Mouse (Mus musculus) MEL (cell line): Measurements from ENCODE around the gene Ly6f. TPM values are rescaled to one million over a fixed set of nuclear protein-coding genes. Genes with fewer than 3 reads are reported as not detected.

Experiments used
- DNase-seq: peaks from one replicate; pipeline ENCODE4 v3.0.0; 2011; ENCODE audit warnings: low read depth, low spot score
- H3K27ac ChIP-seq: 2 replicates; pipeline ENCODE4 v1.5.1; 2012; ENCODE audit warnings: low read depth, mild to moderate bottlenecking, control low read depth, low read length, moderate library complexity; ENCODE audit not compliant: control insufficient read depth
- H3K27me3 ChIP-seq, 2 experiments: fragments of 150-350 bp in 1 of 2; sonication (generic) in 1 of 2; 2 replicates each; pipeline ENCODE4 v1.6.1; 2012; ENCODE audit warnings: low read length in 2 of 2, mild to moderate bottlenecking in 2 of 2, improper control_type of control experiment in 1 of 2, moderate library complexity in 1 of 2; ENCODE audit not compliant: insufficient read depth in 2 of 2, control insufficient read depth in 1 of 2
- H3K36me3 ChIP-seq, 2 experiments: 2 replicates each; pipeline ENCODE4 v1.6.1; 2012 to 2014; ENCODE audit warnings: low read length in 2 of 2, improper control_type of control experiment in 1 of 2, inconsistent platforms in 1 of 2, mild to moderate bottlenecking in 1 of 2; ENCODE audit not compliant: insufficient read depth in 2 of 2, control insufficient read depth in 1 of 2
- H3K4me1 ChIP-seq, 2 experiments: fragments of 150-350 bp in 1 of 2; sonication (generic) in 1 of 2; 2 replicates each; pipeline ENCODE4 v1.6.1; 2012; ENCODE audit warnings: low read length in 2 of 2, improper control_type of control experiment in 1 of 2, mild to moderate bottlenecking in 1 of 2; ENCODE audit not compliant: insufficient read depth in 2 of 2, control insufficient read depth in 1 of 2
- H3K4me3 ChIP-seq, 2 experiments: fragments of 150-350 bp in 1 of 2; sonication (generic) in 1 of 2; 2 replicates each; pipeline ENCODE4 v1.5.1; 2012; ENCODE audit warnings: low read depth in 2 of 2, low read length in 2 of 2, mild to moderate bottlenecking in 2 of 2, moderate library complexity in 2 of 2, control low read depth in 1 of 2, improper control_type of control experiment in 1 of 2; ENCODE audit not compliant: control insufficient read depth in 1 of 2, insufficient read depth in 1 of 2
- H3K79me2 ChIP-seq: 2 replicates; pipeline ENCODE4 v1.6.1; 2012; ENCODE audit warnings: mild to moderate bottlenecking, low read length, moderate library complexity; ENCODE audit not compliant: control insufficient read depth, poor library complexity, insufficient read depth
- H3K9ac ChIP-seq: 2 replicates; pipeline ENCODE4 v1.6.1; 2012; ENCODE audit warnings: low read depth, mild to moderate bottlenecking, control low read depth, low read length, moderate library complexity; ENCODE audit not compliant: control insufficient read depth, poor library complexity, severe bottlenecking
- H3K9me3 ChIP-seq: fragments of 150-350 bp; sonication (generic); replicated peaks from 2 replicates; pipeline ENCODE4 v1.6.1; 2012; ENCODE audit warnings: mild to moderate bottlenecking, low read length, improper control_type of control experiment, moderate library complexity; ENCODE audit not compliant: insufficient read depth
- BHLHE40 ChIP-seq: IDR thresholded peaks from 2 replicates; pipeline ENCODE4 v1.6.1; 2012; ENCODE audit warnings: low read depth, mild to moderate bottlenecking, inconsistent platforms, low read length, improper control_type of control experiment, borderline replicate concordance
- CHD1 ChIP-seq: IDR thresholded peaks from 2 replicates; pipeline ENCODE4 v1.6.1; 2012; ENCODE audit warnings: low read depth, mild to moderate bottlenecking, inconsistent platforms, low read length, improper control_type of control experiment
- CHD2 ChIP-seq: IDR thresholded peaks from 2 replicates; pipeline ENCODE4 v1.6.1; 2011; ENCODE audit warnings: low read length, improper control_type of control experiment
- CTCF ChIP-seq, 3 experiments: IDR thresholded peaks in 2 of 3; conservative IDR thresholded peaks in 1 of 3; 2 replicates each; pipeline ENCODE4 v1.5.1; 2011 to 2012; ENCODE audit warnings: low read length in 3 of 3, low read depth in 2 of 3, mild to moderate bottlenecking in 2 of 3, improper control_type of control experiment in 1 of 3, inconsistent platforms in 1 of 3, mixed read lengths in 1 of 3, moderate library complexity in 1 of 3; ENCODE audit not compliant: control insufficient read depth in 1 of 3, insufficient read depth in 1 of 3, poor library complexity in 1 of 3, severe bottlenecking in 1 of 3
- ELF1 ChIP-seq: IDR thresholded peaks from 2 replicates; pipeline ENCODE4 v1.6.1; 2014; ENCODE audit warnings: low read depth, mild to moderate bottlenecking, inconsistent platforms, low read length, improper control_type of control experiment, moderate library complexity
- EP300 ChIP-seq, 2 experiments: IDR thresholded peaks; 2 replicates each; pipeline ENCODE4 v1.6.1; 2011; ENCODE audit warnings: improper control_type of control experiment in 2 of 2, low read length in 2 of 2, low read depth in 1 of 2, mild to moderate bottlenecking in 1 of 2
- GATA1 ChIP-seq: IDR thresholded peaks from 2 replicates; pipeline ENCODE4 v1.6.1; 2011; ENCODE audit warnings: low read depth, low read length, improper control_type of control experiment
- HCFC1 ChIP-seq: IDR thresholded peaks from 2 replicates; pipeline ENCODE4 v1.6.1; 2012; ENCODE audit warnings: low read depth, mild to moderate bottlenecking, inconsistent platforms, low read length, improper control_type of control experiment, moderate library complexity
- MAFK ChIP-seq: IDR thresholded peaks from 2 replicates; pipeline ENCODE4 v1.6.1; 2011; ENCODE audit warnings: low read depth, mild to moderate bottlenecking, low read length, improper control_type of control experiment, borderline replicate concordance
- MAX ChIP-seq: IDR thresholded peaks from 2 replicates; pipeline ENCODE4 v1.6.1; 2011; ENCODE audit warnings: low read length, improper control_type of control experiment
- MYC ChIP-seq: IDR thresholded peaks from 2 replicates; pipeline ENCODE4 v1.6.1; 2011; ENCODE audit warnings: low read depth, mild to moderate bottlenecking, low read length, improper control_type of control experiment, moderate library complexity
- NELFE ChIP-seq: IDR thresholded peaks from 2 replicates; pipeline ENCODE4 v1.6.1; 2011; ENCODE audit warnings: low read depth, low read length, improper control_type of control experiment
- POLR2AphosphoS2 ChIP-seq: IDR thresholded peaks from 2 replicates; pipeline ENCODE4 v1.6.1; 2011; ENCODE audit warnings: low read length, improper control_type of control experiment
- POLR2AphosphoS5 ChIP-seq: IDR thresholded peaks from 2 replicates; pipeline ENCODE4 v1.6.1; 2012; ENCODE audit warnings: low read depth, borderline replicate concordance, mild to moderate bottlenecking, inconsistent platforms, low read length, moderate library complexity, mixed read lengths
- RCOR1 ChIP-seq: IDR thresholded peaks from 2 replicates; pipeline ENCODE4 v1.6.1; 2012; ENCODE audit warnings: low read depth, mild to moderate bottlenecking, inconsistent platforms, low read length, improper control_type of control experiment
- SIN3A ChIP-seq: IDR thresholded peaks from 2 replicates; pipeline ENCODE4 v1.6.1; 2012; ENCODE audit warnings: low read length, improper control_type of control experiment, inconsistent platforms
- SMC3 ChIP-seq: IDR thresholded peaks from 2 replicates; pipeline ENCODE4 v1.6.1; 2011; ENCODE audit warnings: low read depth, low read length, improper control_type of control experiment
- TAL1 ChIP-seq: IDR thresholded peaks from 2 replicates; pipeline ENCODE4 v1.6.1; 2012; ENCODE audit warnings: mild to moderate bottlenecking, inconsistent platforms, low read length, moderate library complexity, mixed read lengths
- TBP ChIP-seq: IDR thresholded peaks from 2 replicates; pipeline ENCODE4 v1.8.0; 2011; ENCODE audit warnings: low read depth, low read length, improper control_type of control experiment
- TCF12 ChIP-seq: IDR thresholded peaks from 2 replicates; pipeline ENCODE4 v1.6.1; 2014; ENCODE audit warnings: low read depth, mild to moderate bottlenecking, inconsistent platforms, low read length, improper control_type of control experiment, moderate library complexity
- ZC3H11A ChIP-seq: IDR thresholded peaks from 2 replicates; pipeline ENCODE4 v1.6.1; 2012; ENCODE audit warnings: low read depth, mild to moderate bottlenecking, inconsistent platforms, low read length, improper control_type of control experiment
- ZKSCAN1 ChIP-seq: IDR thresholded peaks from 2 replicates; pipeline ENCODE4 v1.6.1; 2012; ENCODE audit warnings: low read depth, mild to moderate bottlenecking, inconsistent platforms, low read length, improper control_type of control experiment, moderate library complexity
- ZNF384 ChIP-seq: IDR thresholded peaks from 2 replicates; pipeline ENCODE4 v1.6.1; 2012; ENCODE audit warnings: low read depth, mild to moderate bottlenecking, inconsistent platforms, low read length, improper control_type of control experiment
- polyA plus RNA-seq, 2 experiments: library from polyadenylated mRNA; stranded (reverse) in 1 of 2; unstranded in 1 of 2; fragments of >175 nt in 1 of 2; fragments of >200 nt in 1 of 2; gene quantifications; 2 replicates each; pipeline versions ENCODE4 v1.2.1 to v1.2.4; 2012; ENCODE audit warnings: low replicate concordance in 2 of 2, low read depth in 1 of 2; ENCODE audit not compliant: insufficient read length in 2 of 2, insufficient read depth in 1 of 2, missing spikeins in 1 of 2
- total RNA-seq: library from RNA; depleted of rRNA; stranded (reverse); fragments of 300-350 nt; gene quantifications from 2 replicates; pipeline ENCODE4 v1.2.3, GENCODE M21; 2012

Gene Ly6f
- total and polyA plus RNA-seq, 3 experiments, result not detected

- no peak for DNase-seq
- no peak overlapping the region for H3K4me3 ChIP-seq
- H3K9me3 ChIP-seq, result no peaks in the 10 kb centered on the region
- no peak overlapping the region for H3K9ac ChIP-seq
- no peaks in the 10 kb centered on the region for H3K4me1 ChIP-seq
- H3K27me3 ChIP-seq, result no peaks in the 10 kb centered on the region
- TF ChIP-seq TAL1 (no peak), CTCF (IDR thresholded peaks at IDR 0.05 in 2 of 3, conservative IDR thresholded peaks at IDR 0.05 in 1 of 3; ENCODE audit: control insufficient read depth in 1 of 3, insufficient read depth in 1 of 3, low read depth in 2 of 3, low read length in 3 of 3, poor library complexity in 1 of 3, severe bottlenecking in 1 of 3) (no peak), ZNF384 (no peak), TBP (no peak), SIN3A (no peak), POLR2AphosphoS2 (no peak), BHLHE40 (no peak), MAFK (no peak), ZC3H11A (no peak), EP300 (IDR thresholded peaks at IDR 0.05; ENCODE audit: low read depth in 1 of 2, low read length in 2 of 2) (no peak), GATA1 (no peak), CHD2 (no peak), SMC3 (no peak), TCF12 (no peak), MYC (no peak), CHD1 (no peak), ZKSCAN1 (no peak), NELFE (no peak)
- H3K27ac ChIP-seq, result no peak overlapping the region
- H3K79me2 ChIP-seq, result no peaks in the 10 kb centered on the region
- H3K36me3 ChIP-seq, result no peaks in the 10 kb centered on the region
These were observed 30.4 kb upstream of the Ly6f start for GRCm38 (mm10) chr15:75237736-75238288.

DNA sequence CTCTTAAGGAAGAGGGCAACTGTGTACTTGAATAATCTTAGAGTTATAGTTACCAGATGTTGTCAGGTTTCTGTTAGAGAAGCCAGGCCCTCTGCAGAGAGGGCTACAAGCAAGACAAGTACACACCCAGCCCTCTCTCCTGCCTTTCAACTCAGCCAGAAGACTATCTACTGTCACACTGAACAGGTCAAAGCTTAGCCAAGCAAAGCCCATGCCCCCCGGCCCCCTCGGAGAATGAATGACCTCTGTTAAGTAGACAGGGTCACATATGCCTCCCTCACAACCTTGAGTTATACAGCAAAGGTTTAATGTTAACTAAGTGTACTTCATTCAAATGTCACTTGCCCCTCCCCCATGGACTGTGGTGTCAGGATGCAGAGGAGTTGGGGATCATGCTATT, 27.7 kb upstream of the Ly6f start:
- H3K4me3 ChIP-seq, result no peak overlapping the region

More for the DNA sequence above, 27.7 kb upstream of the Ly6f start:
- H3K27me3 ChIP-seq, result no peaks in the 10 kb centered on the region
- no peaks in the 10 kb centered on the region for H3K4me1 ChIP-seq
- H3K27ac ChIP-seq, result no peak overlapping the region
- no peaks in the 10 kb centered on the region for H3K79me2 ChIP-seq
- H3K9ac ChIP-seq, result no peak overlapping the region
- H3K9me3 ChIP-seq, result no peaks in the 10 kb centered on the region
- DNase-seq, result no peak
- no peak for TF ChIP-seq POLR2AphosphoS2
- TF ChIP-seq POLR2AphosphoS5, result no peak
- TF ChIP-seq HCFC1, result no peak
- no peak for TF ChIP-seq RCOR1
- TF ChIP-seq ELF1, result no peak
- no peak for TF ChIP-seq GATA1
- no peak for TF ChIP-seq SMC3
- TF ChIP-seq ZNF384, result no peak
- TF ChIP-seq MAX, result no peak
- no peak for TF ChIP-seq TAL1
- no peak for TF ChIP-seq EP300 (IDR thresholded peaks at IDR 0.05; ENCODE audit: low read depth in 1 of 2, low read length in 2 of 2)
- H3K36me3 ChIP-seq, result no peaks in the 10 kb centered on the region
